Mouse (Mus musculus): ENCODE measurements at regions not wholly inside any gene's neighbourhood (a gene's known extent, or its start where the extent isn't known, plus 50 kb on each side); places are given as distances from the start of the nearest gene placed in this dataset.

DNA sequence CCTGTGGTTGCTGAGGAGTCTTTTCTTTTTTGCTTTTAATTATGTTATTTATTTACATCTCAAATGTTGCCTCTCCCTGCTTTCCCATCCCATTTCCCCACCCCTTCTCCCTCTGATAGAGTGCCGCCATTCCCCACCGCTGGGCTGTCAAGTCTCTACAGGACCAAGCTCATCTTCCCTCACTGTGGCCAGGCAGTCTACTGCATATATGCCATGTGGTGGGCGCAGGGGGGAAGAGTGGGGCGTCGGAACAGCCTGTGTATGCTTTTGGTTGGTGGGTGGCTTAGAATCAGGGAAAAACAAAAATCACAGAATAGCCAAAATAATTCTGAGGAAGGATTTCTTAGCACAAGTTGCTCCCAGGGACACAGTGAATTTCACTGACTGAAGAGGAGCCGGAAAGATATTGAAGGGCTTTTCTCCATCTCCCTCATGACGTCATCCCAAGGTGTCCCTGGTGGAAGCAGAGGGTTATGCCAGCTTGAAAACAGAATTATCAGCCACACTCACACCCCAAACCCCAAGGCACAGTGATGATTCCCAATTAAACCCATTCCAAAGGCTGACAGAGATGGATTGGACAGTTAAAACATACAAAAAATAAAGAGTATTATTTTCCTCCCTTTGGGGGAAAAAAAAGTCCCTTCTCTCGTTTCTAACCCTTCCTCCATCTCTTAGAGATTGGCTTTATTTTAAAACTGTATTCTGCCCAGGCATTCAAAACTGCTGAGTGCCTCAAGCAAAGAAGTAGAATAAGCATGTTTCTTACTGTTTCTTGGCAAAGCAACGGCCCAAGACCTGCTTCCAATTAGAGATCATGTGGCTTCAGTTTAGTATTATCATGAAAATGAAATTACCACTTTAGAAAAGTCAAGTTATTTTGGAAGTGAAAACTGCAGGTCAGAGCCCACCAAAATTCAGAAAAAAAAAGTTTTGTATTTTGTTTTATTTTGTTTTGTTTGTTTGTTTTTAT is 232.0 kb downstream of the Clic5 start:
- DNase-seq = no peak

DNA sequence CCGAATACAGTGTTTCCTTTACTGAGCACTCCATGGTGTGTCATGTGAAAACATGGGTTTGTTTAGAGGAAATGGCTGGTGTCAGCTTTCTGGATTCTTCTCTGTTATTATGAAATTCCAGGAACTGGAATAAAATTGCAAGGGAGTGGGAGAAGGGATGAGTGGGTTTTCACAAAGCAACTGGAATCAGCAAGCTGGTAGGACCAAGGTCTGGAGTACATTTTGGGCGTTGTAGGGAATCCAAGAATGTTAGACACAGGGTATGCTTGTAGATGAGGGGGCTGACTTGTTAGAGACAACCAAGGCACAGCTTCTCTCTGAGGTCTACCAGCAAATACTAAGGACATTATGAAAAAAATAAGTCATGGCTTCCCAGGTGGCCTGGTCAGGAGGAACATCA is 233.8 kb downstream of the Clic5 start:
- no peak for DNase-seq

DNA sequence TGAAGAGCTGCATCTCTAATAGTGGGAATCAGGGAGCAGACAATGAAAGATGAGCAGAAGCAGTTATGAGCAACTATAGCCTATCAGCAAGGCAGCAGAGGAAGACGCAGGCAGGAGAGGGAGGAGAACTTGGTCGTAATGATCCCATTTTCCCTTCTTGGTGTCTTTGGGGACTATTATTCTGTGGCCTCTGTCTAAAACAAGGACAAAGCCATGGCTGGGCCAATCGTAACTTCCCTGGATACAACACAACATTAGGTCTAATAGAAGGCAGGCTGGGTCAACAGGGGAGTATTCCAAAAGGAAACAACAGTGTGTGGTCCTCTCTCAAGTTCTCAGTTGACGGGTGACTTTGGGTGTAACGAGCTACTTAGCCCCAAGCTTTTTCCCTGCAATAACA is 234.5 kb downstream of the Clic5 start:
- no peak for DNase-seq

DNA sequence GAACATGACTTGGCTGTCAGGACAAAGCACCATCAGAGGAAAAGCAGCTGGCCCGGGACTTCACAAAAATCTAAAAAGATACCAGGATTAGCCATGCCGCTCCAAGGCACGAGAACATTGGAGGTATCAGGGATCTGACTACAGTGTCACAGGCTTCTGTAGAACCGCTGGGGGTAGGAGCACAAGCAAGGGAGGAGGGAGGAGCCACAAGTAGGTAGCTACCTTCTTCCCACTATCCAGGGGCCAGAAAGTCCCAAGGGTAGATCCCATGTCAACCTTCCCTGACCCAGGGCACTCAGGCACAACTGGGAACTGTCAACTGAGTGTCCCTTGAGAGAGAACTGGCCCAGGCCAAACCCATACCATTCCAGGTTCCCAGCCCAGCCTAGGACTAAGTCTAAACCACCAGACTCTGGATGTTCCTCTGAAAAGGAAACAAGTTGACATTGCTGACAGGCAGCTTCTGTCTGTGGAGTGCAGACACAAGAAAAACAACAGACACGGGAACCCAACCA is 235.1 kb downstream of the Clic5 start:
- no peak for DNase-seq

DNA sequence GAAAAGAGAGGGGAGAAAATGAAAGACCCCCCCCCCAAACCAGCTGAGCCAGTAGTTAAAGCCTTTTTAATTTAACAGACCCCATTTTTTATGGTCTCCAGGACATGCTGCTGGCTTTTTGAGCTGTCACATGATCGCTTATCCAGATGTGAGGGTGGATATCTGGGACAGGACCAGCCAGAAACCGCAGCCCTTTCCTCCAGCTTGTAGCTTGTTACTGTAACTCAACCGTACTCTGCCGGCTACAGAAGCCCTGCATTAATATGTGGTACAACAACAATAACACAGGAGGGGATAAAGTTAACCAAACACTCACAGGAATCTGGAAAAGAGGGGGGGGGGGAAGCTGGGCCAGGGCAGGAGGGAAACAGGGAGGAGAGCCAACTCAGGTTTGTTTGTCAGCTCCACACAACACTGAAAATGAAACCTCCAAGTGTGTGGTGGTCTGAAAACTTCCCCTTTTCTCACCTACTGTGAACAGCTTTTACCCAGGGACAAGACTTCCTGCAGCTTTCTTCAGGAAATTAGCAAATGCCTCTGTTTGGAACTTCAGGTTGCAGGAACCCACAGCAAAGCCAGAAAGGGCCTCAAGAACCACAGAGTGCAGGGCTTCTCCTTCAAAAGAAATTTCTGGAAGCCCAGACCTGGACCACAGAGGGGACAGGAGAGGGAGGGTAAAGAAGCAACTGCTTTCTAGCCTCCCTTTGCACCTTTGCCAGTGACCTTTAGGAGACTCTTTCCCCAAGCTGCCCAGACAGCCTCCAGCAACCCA is 244.3 kb downstream of the Clic5 start:
- peak; percentile 24 for DNase-seq

DNA sequence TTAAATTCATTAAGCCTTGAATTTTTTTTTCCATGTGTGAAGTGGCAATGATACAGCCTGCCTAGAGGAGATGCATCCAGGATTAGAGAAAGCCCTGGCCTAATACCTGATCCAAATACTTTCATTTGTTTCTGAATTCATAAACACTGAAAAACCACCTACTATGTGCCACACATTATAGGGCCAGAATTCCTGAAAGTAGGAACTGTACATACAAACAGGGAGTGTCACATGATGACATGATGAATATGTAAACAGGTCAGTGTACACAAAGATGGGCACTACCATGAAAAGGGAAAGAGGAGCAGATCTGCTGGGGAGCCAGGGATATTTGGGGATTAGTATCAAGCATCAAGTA is 244.9 kb downstream of the Clic5 start:
- no peak for DNase-seq

DNA sequence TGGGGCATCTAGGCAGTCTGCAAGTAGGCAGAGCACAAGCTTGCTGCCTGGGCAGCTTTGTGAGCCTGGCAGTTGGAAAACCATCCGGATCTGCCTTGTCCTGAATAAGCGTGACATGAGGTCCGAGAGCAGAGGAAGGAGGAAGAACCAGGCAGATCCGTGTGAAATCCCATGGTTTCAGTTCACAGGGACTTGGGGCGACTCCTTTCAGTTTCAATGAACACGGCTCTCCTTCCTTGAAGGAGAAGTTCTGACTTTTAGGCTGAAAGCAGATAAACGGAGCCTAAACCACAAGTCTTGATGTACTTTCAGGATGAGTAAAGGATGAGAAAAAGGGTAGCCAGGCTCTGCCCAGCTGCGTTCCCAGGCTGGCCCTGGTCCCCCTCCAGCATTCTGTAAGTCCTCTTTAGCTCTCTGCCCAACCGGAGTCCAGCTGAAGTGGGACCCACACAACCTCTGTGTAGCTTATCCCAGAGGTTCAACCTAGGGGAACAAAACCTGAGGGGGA is 248.2 kb downstream of the Clic5 start:
- no peak for DNase-seq

DNA sequence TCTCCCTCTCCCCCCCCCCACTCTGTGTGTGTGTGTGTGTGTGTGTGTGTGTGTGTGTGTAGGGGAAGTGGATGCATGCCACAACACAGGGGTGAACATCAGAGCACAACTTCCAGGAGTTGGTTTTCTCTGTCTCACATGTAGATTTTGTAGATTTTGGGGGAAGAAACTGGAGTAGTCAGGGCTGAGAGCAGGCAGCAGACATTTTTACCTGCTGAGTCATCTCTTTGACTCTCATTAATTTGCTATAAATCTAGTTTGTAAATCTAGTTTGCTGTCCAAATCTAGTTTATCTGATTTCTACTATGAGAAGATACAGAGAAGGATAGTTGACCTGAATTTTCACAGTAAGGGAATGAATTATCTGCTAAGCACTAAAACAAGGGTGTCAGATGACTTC is 250.1 kb downstream of the Clic5 start:
- no peak for DNase-seq

DNA sequence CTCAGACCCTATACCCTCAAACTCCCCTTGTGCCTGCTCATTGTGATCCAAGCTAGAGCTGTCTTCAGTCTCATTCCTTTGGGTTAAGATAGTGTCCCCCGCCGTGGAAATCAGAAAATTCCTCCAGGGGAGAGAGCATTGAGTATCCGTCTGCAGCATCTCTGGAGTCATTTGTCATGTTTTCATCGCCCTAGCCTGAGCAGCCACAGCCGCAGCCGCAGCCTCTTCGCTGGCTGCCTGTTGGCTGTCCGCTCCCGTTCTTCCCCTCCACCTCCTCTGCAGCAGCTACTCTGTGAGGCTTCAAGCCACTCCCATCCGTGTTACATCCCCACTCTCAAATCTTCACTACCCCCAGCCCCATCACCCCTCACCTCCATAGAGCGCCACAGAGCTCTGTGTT is 255.1 kb downstream of the Clic5 start:
- DNase-seq = no peak

DNA sequence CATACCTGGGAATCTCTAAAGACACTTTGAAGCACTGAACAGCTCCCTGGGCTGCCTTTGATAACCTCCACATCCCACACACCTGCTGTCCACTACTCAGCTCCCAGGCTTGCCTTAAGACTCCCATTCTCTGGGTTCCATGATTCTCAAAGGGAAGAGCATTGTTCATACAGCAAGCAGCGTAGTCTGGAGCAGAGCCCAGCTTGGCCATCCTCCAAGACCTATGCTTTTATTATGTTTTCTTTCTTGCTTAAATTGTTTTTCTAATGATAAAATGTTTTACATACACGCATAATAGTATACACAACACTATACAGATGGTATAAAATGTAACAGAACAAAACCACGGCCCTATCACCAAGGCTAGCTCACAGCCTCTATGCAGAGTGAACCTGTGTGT is 257.0 kb downstream of the Clic5 start:
- DNase-seq = no peak
